Mouse (Mus musculus): ENCODE measurements around the gene Tex38. TPM values are rescaled to one million over a fixed set of nuclear protein-coding genes. Genes with fewer than 3 reads are reported as not detected.

Tex38 gene
- 0.48 TPM in 1 of 2 replicates, not detected in the other for polyA plus RNA-seq (2015; fragmentation: Nextera tagmentation; extraction: Ambion mirVana)

DNA sequence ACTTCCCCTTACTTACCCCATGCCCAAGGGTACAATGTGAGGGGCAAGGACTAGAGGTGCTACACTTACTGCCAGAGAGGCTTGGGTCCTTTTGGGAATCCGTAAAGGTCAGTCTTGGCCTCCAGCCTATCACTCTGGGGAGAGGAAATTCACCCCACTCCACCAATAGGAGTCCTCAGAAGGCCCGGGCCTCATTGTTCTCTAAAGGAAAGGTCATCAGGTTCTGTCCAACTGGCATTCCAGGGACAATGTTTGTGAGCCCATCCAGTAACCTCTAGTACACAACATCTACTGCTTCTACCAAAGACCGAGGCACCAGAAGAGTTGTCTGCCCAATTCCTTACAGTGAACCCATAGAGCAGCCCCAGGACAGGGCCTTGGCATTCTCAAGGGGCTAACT lies at the start of gene Tex38:
Tex38 (minus strand) TSS at position 101 of the 400 bp plus-strand sequence.
- Histone ChIP-seq H3K4me3 (no peak within 1 kb of the TSS), H3K27ac (no peak within 1 kb of the TSS), H3K9me3 (replicated peaks) (no peaks in the 10 kb centered on the region), H3K4me2 (no peak within 1 kb of the TSS), H3K27me3 (no peaks in the 10 kb centered on the region), H3K9ac (no peak within 1 kb of the TSS), H3K36me3 (peaks cover 4% of the 10 kb centered on the region; the same call in 1 of the 2 replicates), H3K4me1 (replicated peaks) (peaks cover 20% of the 10 kb centered on the region)
- ATAC-seq (replicated peaks; ENCODE audit: insufficient number of reproducible peaks, insufficient read depth, low FRiP score, low read depth) = no peak
- 70% methylated on average over 3 of the region's 3 CpGs for whole genome bisulfite sequencing

- ATAC-seq (replicated peaks; ENCODE audit: insufficient number of reproducible peaks, insufficient read depth, low FRiP score, low read depth) = no peak
- H3K27me3 ChIP-seq = no peaks in the 10 kb centered on the region
- no peak overlapping the region for H3K9ac ChIP-seq
- H3K4me1 ChIP-seq (replicated peaks) = peaks cover 19% of the 10 kb centered on the region
- peaks cover 28% of the 10 kb centered on the region for H3K36me3 ChIP-seq
- no peak overlapping the region for H3K4me3 ChIP-seq
- 0 out of 2 replicates have a peak overlapping the region, but pooled peaks have one; percentile 1 for H3K27ac ChIP-seq
- H3K4me2 ChIP-seq = peak overlapping the region; percentile 7; the same call in 1 of the 2 replicates
- WGBS = 57% methylated on average over 5 of the region's 5 CpGs
- no peaks in the 10 kb centered on the region for H3K9me3 ChIP-seq (replicated peaks)
Observed at GRCm38 (mm10) chr4:115830491-115830890, 49.7 kb upstream of the Tex38 start.

- peaks cover 33% of the 10 kb centered on the region for H3K4me1 ChIP-seq (replicated peaks)
- peak overlapping the region; percentile 81; the same call in 1 of the 2 replicates for H3K9ac ChIP-seq
- peaks cover 17% of the 10 kb centered on the region for H3K36me3 ChIP-seq
- ATAC-seq (replicated peaks; ENCODE audit: insufficient number of reproducible peaks, insufficient read depth, low FRiP score, low read depth) = no peak
- peak overlapping the region; percentile 92; the same call in 1 of the 2 replicates for H3K27ac ChIP-seq
- no peaks in the 10 kb centered on the region for H3K9me3 ChIP-seq (replicated peaks)
- H3K4me3 ChIP-seq = peak overlapping the region; percentile 88
- WGBS = 7% methylated on average over 8 of the region's 8 CpGs
- no peaks in the 10 kb centered on the region for H3K27me3 ChIP-seq
- H3K4me2 ChIP-seq = peak overlapping the region; percentile 78
Observed at GRCm38 (mm10) chr4:115828572-115828902, 47.7 kb upstream of the Tex38 start.

- H3K9me3 ChIP-seq (replicated peaks) = no peaks in the 10 kb centered on the region
- peaks cover 12% of the 10 kb centered on the region for H3K36me3 ChIP-seq
- peaks cover 36% of the 10 kb centered on the region for H3K4me1 ChIP-seq (replicated peaks)
- under 1% methylated on average over 54 of the region's 57 CpGs for WGBS
- no peaks in the 10 kb centered on the region for H3K27me3 ChIP-seq
- H3K9ac ChIP-seq = peak within 1 kb of the TSS; percentile 81
- peak within 1 kb of the TSS; percentile 88 for H3K4me3 ChIP-seq
- ATAC-seq (replicated peaks; ENCODE audit: insufficient number of reproducible peaks, insufficient read depth, low FRiP score, low read depth) = peak; percentile 91
- H3K4me2 ChIP-seq = peak within 1 kb of the TSS; percentile 78
- H3K27ac ChIP-seq = peak within 1 kb of the TSS; percentile 92
Observed at GRCm38 (mm10) chr4:115827888-115828571, 47.2 kb upstream of the Tex38 start, which contains the start of gene Mob3c. TSS of gene Mob3c (plus strand) at chr4:115828092.

DNA sequence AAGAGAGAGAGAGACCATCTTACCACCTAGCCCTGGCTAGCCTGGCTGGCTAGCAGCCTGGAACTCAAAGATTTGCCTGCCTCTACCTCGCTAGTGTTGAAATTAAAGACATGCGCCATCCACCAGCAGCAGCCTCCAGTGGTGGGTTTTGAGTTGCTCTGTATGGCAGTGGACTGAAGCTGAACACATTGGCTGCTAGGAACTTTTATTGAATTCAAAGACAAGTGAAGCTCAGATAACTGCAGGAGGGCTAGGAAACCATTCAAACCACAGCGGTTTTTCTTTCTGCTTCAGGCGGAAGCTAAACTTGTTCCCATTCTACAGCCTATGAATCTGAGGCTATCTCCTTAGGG lies 46.7 kb upstream of the Tex38 start:
- 4% methylated on average over 4 of the region's 4 CpGs for WGBS
- H3K9ac ChIP-seq = peak overlapping the region; percentile 81
- ATAC-seq (replicated peaks; ENCODE audit: insufficient number of reproducible peaks, insufficient read depth, low FRiP score, low read depth) = no peak
- H3K36me3 ChIP-seq = peaks cover 7% of the 10 kb centered on the region
- H3K4me2 ChIP-seq = peak overlapping the region; percentile 78
- H3K4me3 ChIP-seq = peak overlapping the region; percentile 88
- H3K4me1 ChIP-seq (replicated peaks) = peaks cover 36% of the 10 kb centered on the region
- H3K27ac ChIP-seq = peak overlapping the region; percentile 92
- no peaks in the 10 kb centered on the region for H3K9me3 ChIP-seq (replicated peaks)
- H3K27me3 ChIP-seq = no peaks in the 10 kb centered on the region

DNA sequence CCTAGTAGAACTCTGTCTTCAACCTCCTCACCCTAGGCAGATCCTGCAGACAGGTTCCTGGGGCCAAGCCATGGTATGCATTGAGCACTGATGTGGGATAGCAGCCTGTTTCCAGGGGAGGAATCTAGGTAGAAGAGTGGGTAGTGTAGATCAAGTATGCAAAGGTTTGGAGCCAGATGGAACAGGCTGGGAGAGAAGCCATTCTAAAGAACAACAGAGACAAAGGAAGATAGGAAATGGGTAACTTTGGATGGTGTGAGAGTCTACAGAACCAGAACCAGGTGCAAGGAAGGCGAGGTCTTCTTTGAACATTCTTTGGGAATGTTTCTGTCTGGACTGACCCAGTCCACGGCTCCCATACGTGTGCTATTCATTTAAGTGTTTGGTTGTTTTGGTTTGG lies 46.2 kb upstream of the Tex38 start:
- peak overlapping the region; percentile 88 for H3K4me3 ChIP-seq
- peak overlapping the region; percentile 78 for H3K4me2 ChIP-seq
- peaks cover 7% of the 10 kb centered on the region for H3K36me3 ChIP-seq
- ATAC-seq (replicated peaks; ENCODE audit: insufficient number of reproducible peaks, insufficient read depth, low FRiP score, low read depth) = no peak
- 64% methylated on average over 3 of the region's 3 CpGs for WGBS
- 0 out of 2 replicates have a peak overlapping the region, but pooled peaks have one; percentile 92 for H3K27ac ChIP-seq
- peaks cover 38% of the 10 kb centered on the region for H3K4me1 ChIP-seq (replicated peaks)
- no peaks in the 10 kb centered on the region for H3K27me3 ChIP-seq
- H3K9ac ChIP-seq = no peak overlapping the region
- no peaks in the 10 kb centered on the region for H3K9me3 ChIP-seq (replicated peaks)

DNA sequence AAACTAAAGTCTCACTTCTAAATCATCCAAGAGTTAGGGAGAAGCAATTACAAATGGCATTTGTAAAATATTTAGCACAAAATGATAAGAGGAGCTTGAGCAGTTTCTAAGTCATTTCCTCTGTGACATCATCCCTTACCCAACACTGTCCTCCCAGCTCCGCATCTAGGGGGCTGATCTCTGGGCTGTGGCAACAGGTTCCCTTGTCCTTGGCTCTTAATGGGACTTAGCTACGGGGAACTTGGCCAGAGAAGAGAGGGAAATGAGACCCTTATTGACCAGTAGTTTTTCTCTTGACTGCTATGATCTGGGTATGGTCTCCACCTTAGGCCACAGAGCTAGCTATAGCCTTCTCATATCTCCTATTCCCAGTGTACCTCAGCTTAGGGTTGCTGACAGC lies 44.5 kb upstream of the Tex38 start:
- Histone ChIP-seq H3K9me3 (replicated peaks) (no peaks in the 10 kb centered on the region), H3K4me1 (replicated peaks) (peaks cover 47% of the 10 kb centered on the region), H3K9ac (no peak overlapping the region), H3K4me3 (no peak overlapping the region), H3K27ac (no peak overlapping the region), H3K4me2 (no peak overlapping the region), H3K36me3 (no peaks in the 10 kb centered on the region), H3K27me3 (no peaks in the 10 kb centered on the region)
- WGBS = 63% methylated on average over 2 of the region's 2 CpGs
- no peak for ATAC-seq (replicated peaks; ENCODE audit: insufficient number of reproducible peaks, insufficient read depth, low FRiP score, low read depth)

DNA sequence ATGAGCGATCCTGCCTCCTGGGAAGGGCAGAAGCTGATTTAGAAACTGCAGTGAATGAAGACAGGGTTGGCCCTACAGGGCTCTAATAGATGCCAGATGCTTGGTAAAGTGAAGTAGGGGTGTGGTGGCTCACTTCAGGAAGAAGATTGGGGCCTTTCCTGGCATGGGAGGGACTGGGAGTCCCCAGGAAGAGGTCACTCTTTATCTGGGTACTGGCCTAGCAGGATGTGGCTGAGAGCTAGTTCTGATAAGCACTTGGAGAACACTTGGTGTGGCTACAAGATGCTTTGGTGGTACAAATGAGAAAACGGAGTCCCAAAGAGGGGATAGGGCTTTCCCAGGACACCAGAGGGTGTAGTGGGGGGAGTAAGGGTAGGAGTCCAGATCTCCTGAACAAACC lies 43.4 kb upstream of the Tex38 start:
- Histone ChIP-seq H3K4me3 (no peak overlapping the region), H3K27ac (peak overlapping the region; percentile 32), H3K9ac (no peak overlapping the region), H3K36me3 (no peaks in the 10 kb centered on the region), H3K27me3 (no peaks in the 10 kb centered on the region), H3K4me2 (no peak overlapping the region), H3K9me3 (replicated peaks) (no peaks in the 10 kb centered on the region), H3K4me1 (replicated peaks) (peaks cover 40% of the 10 kb centered on the region)
- 44% methylated on average over 2 of the region's 2 CpGs for WGBS
- no peak for ATAC-seq (replicated peaks; ENCODE audit: insufficient number of reproducible peaks, insufficient read depth, low FRiP score, low read depth)

GRCm38 (mm10) chr4:115821928-115822327 lies 41.1 kb upstream of the Tex38 start:
- H3K9me3 ChIP-seq (replicated peaks) = no peaks in the 10 kb centered on the region
- ATAC-seq (replicated peaks; ENCODE audit: insufficient number of reproducible peaks, insufficient read depth, low FRiP score, low read depth) = peak; percentile 65

DNA sequence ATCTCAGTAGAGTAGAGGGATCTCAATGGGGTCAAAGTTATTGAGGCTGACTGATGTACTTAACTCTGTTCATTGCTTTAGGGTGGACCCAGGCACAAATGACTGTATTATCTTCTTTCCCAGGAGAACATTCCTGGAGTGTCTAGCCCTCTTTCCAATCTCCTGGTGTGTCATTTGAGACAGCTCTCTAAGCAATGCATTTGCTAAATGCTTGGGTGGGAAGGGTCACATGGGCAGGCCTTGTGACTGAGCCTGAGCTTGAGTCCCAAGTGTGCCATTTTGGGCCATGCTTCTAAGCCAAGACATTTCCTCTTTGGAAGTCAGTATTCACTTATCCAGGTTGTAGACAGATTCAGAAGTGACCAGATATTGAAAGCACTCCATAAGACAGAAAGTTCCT lies 40.6 kb upstream of the Tex38 start:
- no peak for ATAC-seq (replicated peaks; ENCODE audit: insufficient number of reproducible peaks, insufficient read depth, low FRiP score, low read depth)
- Histone ChIP-seq H3K4me1 (replicated peaks) (peaks cover 28% of the 10 kb centered on the region), H3K9ac (no peak overlapping the region), H3K36me3 (no peaks in the 10 kb centered on the region; the same call in 1 of the 2 replicates), H3K27ac (0 out of 2 replicates have a peak overlapping the region, but pooled peaks have one; percentile 10), H3K9me3 (replicated peaks) (no peaks in the 10 kb centered on the region), H3K4me2 (no peak overlapping the region), H3K27me3 (no peaks in the 10 kb centered on the region), H3K4me3 (no peak overlapping the region)

More at GRCm38 (mm10) chr4:115821928-115822327, 41.1 kb upstream of the Tex38 start:
- Histone ChIP-seq H3K27ac (0 out of 2 replicates have a peak overlapping the region, but pooled peaks have one; percentile 10), H3K4me3 (no peak overlapping the region), H3K36me3 (no peaks in the 10 kb centered on the region; the same call in 1 of the 2 replicates), H3K9ac (no peak overlapping the region), H3K4me1 (replicated peaks) (peaks cover 28% of the 10 kb centered on the region), H3K27me3 (no peaks in the 10 kb centered on the region), H3K4me2 (no peak overlapping the region)
- WGBS = 21% methylated on average over 3 of the region's 3 CpGs

DNA sequence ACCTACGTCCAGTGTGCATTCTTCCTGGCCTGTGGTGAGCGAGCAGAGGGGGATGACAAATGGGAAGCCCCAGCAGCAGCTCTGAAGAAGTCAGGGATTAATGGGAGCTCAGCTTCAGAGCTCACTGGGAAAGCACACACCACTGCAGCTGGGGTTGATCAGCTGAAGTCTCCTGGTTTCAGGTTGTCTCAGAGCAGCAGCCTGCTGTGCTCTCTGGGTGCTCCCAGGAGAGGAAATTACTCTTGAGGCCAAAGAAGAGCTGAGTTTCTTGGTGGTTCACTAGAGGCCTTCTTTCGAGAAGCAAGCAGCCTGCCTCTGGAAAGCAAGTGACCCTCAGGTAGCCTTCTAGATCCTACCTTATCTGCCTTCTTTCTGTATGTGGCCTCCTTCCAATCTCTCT lies 40.1 kb upstream of the Tex38 start:
- Histone ChIP-seq H3K9ac (no peak overlapping the region), H3K4me2 (no peak overlapping the region), H3K27me3 (no peaks in the 10 kb centered on the region), H3K27ac (no peak overlapping the region), H3K4me1 (replicated peaks) (peaks cover 28% of the 10 kb centered on the region), H3K4me3 (no peak overlapping the region), H3K9me3 (replicated peaks) (no peaks in the 10 kb centered on the region), H3K36me3 (peaks cover 1% of the 10 kb centered on the region; the same call in 1 of the 2 replicates)
- WGBS = 82% methylated on average over 3 of the region's 3 CpGs
- ATAC-seq (replicated peaks; ENCODE audit: insufficient number of reproducible peaks, insufficient read depth, low FRiP score, low read depth) = no peak

DNA sequence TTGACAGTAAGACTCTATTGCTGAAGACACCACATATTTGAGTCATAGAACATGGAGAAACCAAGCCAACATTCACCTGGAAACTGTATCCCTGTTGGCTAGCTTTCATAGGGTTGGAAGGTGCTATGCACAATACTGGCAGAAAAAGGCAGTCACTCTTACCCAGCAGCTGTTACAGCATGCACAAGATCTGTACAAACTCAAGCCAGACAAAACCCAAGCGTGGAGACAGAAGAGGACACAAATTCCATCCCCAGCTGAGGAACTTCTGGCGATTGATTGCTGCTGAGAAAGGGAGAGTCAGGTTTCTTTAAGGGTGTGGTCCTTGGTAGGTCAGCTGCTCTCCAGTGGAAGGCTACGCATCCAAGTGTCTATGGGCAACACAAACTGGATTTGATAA lies 39.4 kb upstream of the Tex38 start:
- Histone ChIP-seq H3K9me3 (replicated peaks) (no peaks in the 10 kb centered on the region), H3K4me3 (no peak overlapping the region), H3K4me1 (replicated peaks) (peaks cover 28% of the 10 kb centered on the region), H3K36me3 (peaks cover 6% of the 10 kb centered on the region; the same call in 1 of the 2 replicates), H3K4me2 (no peak overlapping the region), H3K27me3 (no peaks in the 10 kb centered on the region), H3K9ac (no peak overlapping the region), H3K27ac (no peak overlapping the region)
- WGBS = 67% methylated on average over 3 of the region's 3 CpGs
- ATAC-seq (replicated peaks; ENCODE audit: insufficient number of reproducible peaks, insufficient read depth, low FRiP score, low read depth) = no peak
